Mouse (Mus musculus) stomach, postnatal 0 days (tissue): Measurements from ENCODE around the gene Nsd2.

Experiments used
- CTCF ChIP-seq: IDR thresholded peaks from 2 replicates; pipeline ENCODE4 v1.5.1; 2016; ENCODE audit warnings: antibody characterized with exemption, low read depth, mild to moderate bottlenecking, moderate library complexity
- EP300 ChIP-seq: optimal IDR thresholded peaks from 2 replicates; pipeline ENCODE3; 2016; ENCODE audit warnings: antibody characterized with exemption

DNA sequence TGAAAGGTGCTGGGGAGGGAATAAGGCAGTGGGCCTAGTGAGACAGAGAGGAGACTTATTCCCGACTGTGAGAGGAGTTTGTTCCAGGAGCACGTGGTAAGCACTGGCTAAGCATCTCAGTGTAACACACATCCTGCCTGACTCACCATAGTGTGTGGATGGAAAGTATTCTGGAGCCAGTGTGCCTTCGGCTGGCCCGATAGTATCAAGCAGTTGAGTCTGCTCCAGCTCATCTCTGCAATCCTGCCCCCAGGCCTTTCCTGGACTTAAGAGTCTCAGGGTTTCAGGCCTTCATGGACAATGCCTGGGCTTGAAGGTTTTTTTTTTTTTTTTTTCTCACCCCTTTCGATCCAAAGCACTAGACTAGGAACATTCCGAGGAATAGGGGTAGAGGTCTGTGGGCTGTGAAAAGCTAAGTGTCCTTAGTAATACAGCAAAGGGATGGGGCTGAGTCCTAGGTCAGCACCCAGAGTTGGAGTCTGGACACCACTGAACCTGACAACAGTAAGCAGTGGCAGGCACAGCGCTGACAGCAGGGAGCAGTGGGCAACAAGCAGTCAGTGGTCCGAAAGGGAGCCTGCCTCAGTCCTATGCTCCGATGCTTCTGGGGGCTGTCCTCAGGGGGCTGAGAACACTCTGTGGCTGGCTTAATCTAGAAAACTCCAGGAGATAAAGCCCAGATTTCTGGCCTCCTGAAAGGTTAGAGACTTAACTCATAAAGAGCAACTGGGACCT, 1.2 kb upstream of the Nsd2 start:
- TF ChIP-seq CTCF, result no peak
- no peak for TF ChIP-seq EP300
